Mouse (Mus musculus) kidney, adult 18-20 months (tissue): ENCODE measurements around the gene Slco1c1.
"Not testable (repeated sequence)": the region's sequence is repeated elsewhere in the genome, so short reads cannot be mapped to it uniquely, and the experiment has no call there.

Experiments
- DNase-seq: peaks from one replicate; pipeline ENCODE4 v3.0.0; 2021

Gene Slco1c1

DNA sequence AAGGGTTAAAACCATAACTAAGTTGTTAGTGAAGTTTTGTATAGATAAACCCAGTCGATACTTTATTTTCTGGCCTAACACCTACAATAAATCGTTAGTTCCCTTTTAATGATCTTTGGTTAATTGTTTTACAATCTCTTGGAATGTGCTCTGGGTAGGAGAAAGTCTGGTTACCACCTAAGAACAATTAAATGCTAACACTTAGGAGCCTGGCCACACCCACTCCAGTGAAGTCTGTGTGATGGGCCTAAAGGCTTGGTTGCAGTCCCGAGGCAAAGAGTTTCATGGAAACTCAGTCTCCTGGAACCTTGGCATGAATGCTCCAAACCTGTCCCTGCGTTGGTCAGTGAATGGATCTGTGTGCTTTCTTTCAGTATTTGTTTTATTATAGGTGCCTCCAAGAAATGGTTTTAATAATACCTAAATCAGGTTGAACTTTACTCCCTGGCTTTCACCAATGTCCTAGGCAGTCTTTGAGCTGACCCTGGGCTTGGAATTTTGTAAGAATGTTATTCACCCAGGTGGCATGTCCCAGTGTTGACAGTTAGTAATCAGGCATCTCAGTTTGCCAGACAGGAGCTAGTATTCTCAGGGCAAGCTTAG lies 66.5 kb downstream of the Slco1c1 start:
- DNase-seq, result not testable (repeated sequence)

GRCm38 (mm10) chr6:141596081-141596480 lies 71.9 kb downstream of the Slco1c1 start:
- DNase-seq, result no peak

DNA sequence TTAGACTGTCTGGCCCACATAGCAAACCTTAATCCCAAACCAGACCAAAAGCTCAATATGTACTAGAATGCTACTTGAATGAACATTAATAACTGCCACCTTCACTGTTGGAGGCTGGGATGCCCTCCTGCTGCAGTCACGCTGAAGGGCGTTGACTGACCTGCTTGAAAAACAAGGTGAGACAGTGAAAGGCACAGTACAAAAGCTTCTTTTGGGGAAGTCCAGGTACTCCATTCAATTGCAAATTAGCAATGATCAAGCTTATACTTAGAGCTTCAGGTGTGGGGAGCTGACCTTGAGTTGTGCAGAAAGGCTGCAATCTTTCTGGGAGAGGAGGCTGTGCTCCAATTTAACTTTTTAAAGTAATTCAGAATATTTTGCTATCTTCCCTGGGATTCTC lies 72.9 kb downstream of the Slco1c1 start:
- no peak for DNase-seq

DNA sequence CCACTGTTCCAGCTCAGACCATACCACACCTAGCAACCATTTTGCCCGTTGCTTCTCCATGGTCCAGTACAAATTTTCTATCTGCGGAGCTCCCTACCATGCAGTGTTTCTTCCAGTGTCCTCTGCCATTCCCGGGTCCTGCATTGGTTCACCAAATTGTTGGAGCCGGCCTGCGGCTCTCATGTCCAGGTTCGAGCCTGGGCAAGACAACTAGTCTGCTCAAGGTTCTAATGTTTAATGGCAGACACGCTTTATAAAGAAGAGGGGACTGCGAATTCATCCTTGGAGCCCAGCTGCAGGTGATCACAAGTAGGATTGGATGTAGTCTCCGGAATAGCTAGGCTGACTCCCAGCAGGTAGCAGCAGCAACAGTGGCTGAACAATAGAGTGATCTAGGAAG lies 76.8 kb downstream of the Slco1c1 start:
- DNase-seq, result no peak

GRCm38 (mm10) chr6:141610702-141611260 lies 86.6 kb downstream of the Slco1c1 start:
- DNase-seq, result no peak

DNA sequence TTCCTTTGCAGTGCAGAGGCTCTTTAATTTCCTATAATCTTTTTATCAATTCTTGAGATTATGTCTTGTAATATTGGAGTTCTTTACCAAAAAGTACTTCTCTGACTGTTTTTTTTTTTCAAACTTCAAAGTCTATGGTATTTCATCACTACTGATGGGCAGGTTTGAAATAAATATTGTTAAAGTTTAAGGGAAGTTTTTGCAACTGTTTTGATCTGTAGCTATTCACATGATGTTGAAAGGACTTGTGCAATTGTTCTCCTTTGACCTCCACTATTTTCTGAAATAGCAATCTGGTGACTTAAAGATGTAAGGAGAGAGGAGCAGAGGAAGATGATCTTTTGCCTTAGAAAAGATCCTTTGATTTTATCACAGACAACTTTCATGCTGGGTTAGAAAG lies 89.8 kb downstream of the Slco1c1 start:
- no peak for DNase-seq

- no peak for DNase-seq
Observed at GRCm38 (mm10) chr6:141615348-141615747, 91.2 kb downstream of the Slco1c1 start.
